Mouse (Mus musculus) spleen, adult 2 months (tissue): ENCODE results near the gene Pitpnc1.

Source experiments
- CTCF ChIP-seq: fragments of 200-500 bp; IDR thresholded peaks from 2 replicates; pipeline ENCODE4 v1.5.1; 2011; ENCODE audit warnings: mild to moderate bottlenecking, inconsistent platforms; ENCODE audit not compliant: insufficient read depth, insufficient read length, insufficient replicate concordance; ENCODE audit errors: extremely low read depth
- POLR2A ChIP-seq: fragments of 200-500 bp; IDR thresholded peaks from 2 replicates; pipeline ENCODE4 v1.6.1; 2011; ENCODE audit warnings: low read depth, low read length, inconsistent platforms

- TF ChIP-seq POLR2A (no peak), CTCF (no peak)
These were observed 245.2 kb downstream of the Pitpnc1 start for GRCm38 (mm10) chr11:107225301-107225700.
